Mouse (Mus musculus) liver, embryonic 11.5 days (tissue): Measurements from ENCODE around the gene Tmem273. TPM values are rescaled to one million over a fixed set of nuclear protein-coding genes. Genes with fewer than 3 reads are reported as not detected.

ENCODE experiments used
- ATAC-seq: fragments of 200-750 bp; cut with Nextera tagmentation; replicated peaks from 2 replicates; pipeline ENCODE4 v1.8.0; 2017; ENCODE audit warnings: moderate number of reproducible peaks, mild to moderate bottlenecking, moderate TSS enrichment, moderate library complexity; ENCODE audit not compliant: low FRiP score
- DNase-seq: peaks from one replicate; pipeline ENCODE4 v3.0.0-alpha.2; 2017; ENCODE audit warnings: low spot score
- H3K27ac ChIP-seq: fragments of 300-500 bp; sonication (generic); 2 replicates; pipeline ENCODE4 v1.5.1; 2014; ENCODE audit warnings: mild to moderate bottlenecking, low read depth, low read length, control low read depth
- H3K27me3 ChIP-seq: fragments of 300-500 bp; sonication (generic); replicated peaks from 2 replicates; pipeline ENCODE4 v1.6.1; 2014; ENCODE audit warnings: low read length, mixed read lengths; ENCODE audit not compliant: control insufficient read depth, insufficient read depth
- H3K36me3 ChIP-seq: fragments of 300-500 bp; sonication (generic); 2 replicates; pipeline ENCODE4 v1.6.1; 2014; ENCODE audit warnings: mild to moderate bottlenecking, low read length, moderate library complexity, mixed read lengths; ENCODE audit not compliant: control insufficient read depth, insufficient read depth
- H3K4me1 ChIP-seq: fragments of 300-500 bp; sonication (generic); replicated peaks from 2 replicates; pipeline ENCODE4 v1.6.1; 2014; ENCODE audit warnings: low read length, mixed read lengths; ENCODE audit not compliant: control insufficient read depth, insufficient read depth
- H3K4me2 ChIP-seq: fragments of 300-500 bp; sonication (generic); 2 replicates; pipeline ENCODE4 v1.6.1; 2014; ENCODE audit warnings: mild to moderate bottlenecking, control low read depth, moderate library complexity
- H3K4me3 ChIP-seq: fragments of 300-500 bp; sonication (generic); 2 replicates; pipeline ENCODE4 v1.5.1; 2014; ENCODE audit warnings: low read depth, low read length, control low read depth
- H3K9ac ChIP-seq: fragments of 300-500 bp; sonication (generic); 2 replicates; pipeline ENCODE4 v1.6.1; 2014; ENCODE audit warnings: low read depth, low read length, control low read depth
- H3K9me3 ChIP-seq: fragments of 300-500 bp; sonication (generic); 2 replicates; pipeline ENCODE4 v1.6.1; 2016; ENCODE audit warnings: low read length, inconsistent platforms, mixed read lengths; ENCODE audit not compliant: control insufficient read depth
- WGBS: fragments of 180-500 bp; shearing (Covaris S2); extraction: QIAGEN DNeasy Blood & Tissue Kit; methylation state at CpG from one replicate; pipeline ENCODE4 v1.1.7; 2014; 5-methylcytosine and 5-hydroxymethylcytosine counted together
- polyA plus RNA-seq: library from polyadenylated mRNA; unstranded; fragments of >200 nt; fragmentation: Nextera tagmentation; extraction: Ambion mirVana; gene quantifications from 2 replicates; pipeline ENCODE4 v1.2.1, GENCODE M21; 2014

Gene Tmem273
- polyA plus RNA-seq, 1 experiment from 2014 or later: 1.8 TPM

GRCm38 (mm10) chr14:32817258-32817657 lies 31.5 kb downstream of the Tmem273 start:
- Histone ChIP-seq H3K4me2 (no peak overlapping the region), H3K4me1 (no peaks in the 10 kb centered on the region), H3K9ac (no peak overlapping the region), H3K9me3 (no peaks in the 10 kb centered on the region), H3K27ac (no peak overlapping the region), H3K4me3 (no peak overlapping the region), H3K36me3 (no peaks in the 10 kb centered on the region), H3K27me3 (no peaks in the 10 kb centered on the region)
- ATAC-seq: no peak
- no peak for DNase-seq
- WGBS: 64% methylated on average over 7 of the region's 7 CpGs

GRCm38 (mm10) chr14:32819297-32819696 lies 33.5 kb downstream of the Tmem273 start:
- ATAC-seq (no peak), DNase-seq (no peak)
- Histone ChIP-seq H3K4me1 (no peaks in the 10 kb centered on the region), H3K9me3 (no peaks in the 10 kb centered on the region), H3K27me3 (no peaks in the 10 kb centered on the region), H3K9ac (no peak overlapping the region), H3K27ac (no peak overlapping the region), H3K4me2 (no peak overlapping the region), H3K4me3 (no peak overlapping the region), H3K36me3 (no peaks in the 10 kb centered on the region)
- WGBS: 62% methylated on average over 1 of the region's 1 CpGs

DNA sequence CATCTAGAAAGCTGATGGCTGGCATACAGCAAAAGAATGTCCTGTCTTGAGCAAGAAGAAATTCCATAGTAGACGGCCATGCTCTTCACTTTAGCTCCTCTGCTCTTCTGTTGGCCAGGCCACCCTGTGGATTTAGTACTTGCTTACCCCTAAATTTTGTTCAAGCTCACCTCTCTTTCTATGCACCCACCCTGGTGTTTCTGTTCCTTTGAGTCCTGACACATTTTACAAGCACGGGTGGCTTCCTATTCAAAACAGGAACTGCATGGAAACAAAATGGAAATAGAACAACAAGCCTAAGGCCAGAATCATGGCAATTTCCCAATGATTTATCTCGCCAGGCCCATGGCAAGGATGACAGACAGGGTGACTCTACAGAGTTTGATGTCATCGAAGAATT lies 37.0 kb downstream of the Tmem273 start:
- H3K27me3 ChIP-seq: no peaks in the 10 kb centered on the region; the same call in 1 of the 2 replicates
- H3K4me2 ChIP-seq: no peak overlapping the region
- H3K9me3 ChIP-seq: no peaks in the 10 kb centered on the region
- H3K4me1 ChIP-seq: peaks cover 13% of the 10 kb centered on the region
- H3K4me3 ChIP-seq: no peak overlapping the region
- H3K9ac ChIP-seq: no peak overlapping the region
- DNase-seq (no peak), ATAC-seq (no peak)
- H3K36me3 ChIP-seq: no peaks in the 10 kb centered on the region
- H3K27ac ChIP-seq: no peak overlapping the region
- WGBS: 81% methylated on average over 4 of the region's 4 CpGs

DNA sequence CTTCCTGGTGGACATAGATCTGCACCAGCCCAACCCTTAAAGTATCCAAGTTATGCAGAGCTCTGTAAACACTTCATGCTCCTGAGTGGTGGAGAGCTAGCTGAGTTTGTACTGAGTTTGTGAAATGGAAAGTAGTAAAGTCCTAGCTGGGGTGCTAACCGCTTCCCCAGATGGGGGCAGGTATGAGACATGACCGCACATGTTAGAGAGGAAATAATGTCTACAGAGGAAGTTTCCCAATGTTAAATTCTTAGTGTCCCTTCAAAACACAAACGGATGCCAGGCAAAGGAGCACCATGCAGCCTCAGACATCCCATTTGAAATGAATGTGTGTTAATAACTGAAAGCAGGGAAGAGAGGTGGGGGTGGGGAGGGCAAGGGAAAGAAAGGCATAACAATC lies 38.1 kb downstream of the Tmem273 start:
- no peak overlapping the region for H3K4me3 ChIP-seq
- H3K4me1 ChIP-seq: peaks cover 18% of the 10 kb centered on the region
- H3K4me2 ChIP-seq: no peak overlapping the region
- no peaks in the 10 kb centered on the region for H3K9me3 ChIP-seq
- DNase-seq (no peak), ATAC-seq (no peak)
- no peak overlapping the region for H3K27ac ChIP-seq
- no peaks in the 10 kb centered on the region for H3K36me3 ChIP-seq
- H3K27me3 ChIP-seq: no peaks in the 10 kb centered on the region; the same call in 1 of the 2 replicates
- H3K9ac ChIP-seq: no peak overlapping the region
- WGBS: 72% methylated on average over 3 of the region's 3 CpGs

GRCm38 (mm10) chr14:32824267-32825150 lies 38.7 kb downstream of the Tmem273 start:
- no peak overlapping the region for H3K9ac ChIP-seq
- no peaks in the 10 kb centered on the region; the same call in 1 of the 2 replicates for H3K27me3 ChIP-seq
- no peak overlapping the region for H3K4me3 ChIP-seq
- no peaks in the 10 kb centered on the region for H3K36me3 ChIP-seq
- H3K27ac ChIP-seq: no peak overlapping the region
- ATAC-seq (no peak), DNase-seq (no peak)
- H3K4me1 ChIP-seq: peaks cover 18% of the 10 kb centered on the region
- no peak overlapping the region for H3K4me2 ChIP-seq
- 63% methylated on average over 14 of the region's 14 CpGs for WGBS
- H3K9me3 ChIP-seq: no peaks in the 10 kb centered on the region

- Histone ChIP-seq H3K27me3 (no peaks in the 10 kb centered on the region; the same call in 1 of the 2 replicates), H3K4me1 (peaks cover 18% of the 10 kb centered on the region), H3K27ac (no peak overlapping the region), H3K9ac (no peak overlapping the region), H3K4me3 (no peak overlapping the region), H3K36me3 (no peaks in the 10 kb centered on the region), H3K9me3 (no peaks in the 10 kb centered on the region), H3K4me2 (peak overlapping the region; percentile 5; the same call in 1 of the 2 replicates)
- ATAC-seq (no peak), DNase-seq (peak; percentile 50)
- WGBS: 8% methylated on average over 11 of the region's 11 CpGs
Observed at GRCm38 (mm10) chr14:32825426-32826032, 39.8 kb downstream of the Tmem273 start.

GRCm38 (mm10) chr14:32827165-32827564 lies 41.4 kb downstream of the Tmem273 start:
- peaks cover 18% of the 10 kb centered on the region for H3K4me1 ChIP-seq
- no peak for ATAC-seq
- H3K27ac ChIP-seq: no peak overlapping the region
- H3K9me3 ChIP-seq: no peaks in the 10 kb centered on the region
- H3K27me3 ChIP-seq: no peaks in the 10 kb centered on the region; the same call in 1 of the 2 replicates
- no peak for DNase-seq
- no peak overlapping the region for H3K4me2 ChIP-seq
- no peaks in the 10 kb centered on the region for H3K36me3 ChIP-seq
- H3K4me3 ChIP-seq: no peak overlapping the region
- H3K9ac ChIP-seq: no peak overlapping the region
- 69% methylated on average over 4 of the region's 4 CpGs for WGBS

DNA sequence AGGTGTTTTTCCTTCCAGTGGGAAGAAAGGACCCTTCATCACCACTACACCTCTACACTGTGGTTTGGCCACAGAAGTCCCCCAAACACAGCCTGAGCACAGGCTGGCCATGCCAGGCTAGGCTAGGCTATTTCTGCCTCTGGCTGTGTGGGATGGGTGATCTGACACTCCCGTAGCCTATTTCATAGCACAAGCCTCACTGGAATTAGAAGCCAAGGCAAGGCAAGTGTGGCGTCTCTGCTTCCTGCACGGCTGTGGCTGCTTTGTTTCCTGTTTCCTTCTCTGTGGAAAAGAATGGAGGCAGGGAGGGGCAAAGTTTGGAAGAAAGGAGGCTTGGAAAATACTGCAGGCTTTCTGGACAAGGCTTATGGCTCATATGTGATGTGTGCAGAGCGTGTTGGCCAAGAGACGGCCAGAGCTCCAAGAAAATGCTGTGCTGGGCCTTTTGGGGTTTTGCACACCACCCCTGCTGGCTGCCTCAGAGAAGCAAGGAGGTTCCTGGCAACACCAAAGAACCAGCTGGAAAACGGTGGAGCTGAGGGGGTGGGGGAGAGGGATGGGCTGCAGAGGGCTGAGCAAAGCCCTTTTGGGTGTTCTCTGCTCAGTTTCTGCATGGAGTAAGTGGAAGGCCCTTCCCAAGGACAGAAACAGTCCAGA lies 42.4 kb downstream of the Tmem273 start:
- Histone ChIP-seq H3K27ac (no peak overlapping the region; the same call in 1 of the 2 replicates), H3K4me3 (no peak overlapping the region), H3K36me3 (no peaks in the 10 kb centered on the region), H3K4me1 (peaks cover 18% of the 10 kb centered on the region), H3K4me2 (no peak overlapping the region), H3K27me3 (no peaks in the 10 kb centered on the region; the same call in 1 of the 2 replicates), H3K9me3 (no peaks in the 10 kb centered on the region), H3K9ac (no peak overlapping the region)
- no peak for DNase-seq
- ATAC-seq: no peak
- WGBS: 51% methylated on average over 6 of the region's 6 CpGs
